ENCODE assay signal across 12 mouse cellular contexts in the genomic region with DNA sequence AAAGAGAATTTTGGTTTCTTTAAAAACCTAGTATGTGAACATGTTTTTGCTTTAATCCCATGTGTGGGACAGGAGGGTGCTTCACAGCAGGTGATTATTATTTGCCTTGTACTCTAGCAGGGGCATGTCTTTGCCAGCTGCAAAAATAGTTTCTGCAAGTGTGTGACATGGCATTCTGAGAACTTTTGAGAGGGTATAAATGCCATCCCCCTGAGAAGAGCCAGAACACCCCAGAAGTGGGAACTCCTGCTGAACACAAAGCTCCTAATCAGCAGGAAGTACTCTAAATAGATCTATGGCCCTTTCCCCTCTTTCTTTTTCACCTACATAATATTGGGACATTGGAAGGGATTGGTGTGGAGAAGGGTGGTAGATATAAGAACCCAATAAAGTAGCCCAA.
"Had no signal": no experiment of that assay in that cellular context is flagged by ENCODE, and none has a peak within 500 bp of the region (broad histone marks: within the 10 kb centered on the region; RNA-seq: fewer than 3 reads in every experiment).

No protein-coding gene starts in this region.

- H3K9me3 ChIP-seq: limb, embryonic 12.5 days; liver, embryonic 13.5 days; midbrain, embryonic 12.5 days had no signal

- H3K9ac ChIP-seq: limb, embryonic 12.5 days; liver, embryonic 13.5 days; midbrain, embryonic 12.5 days; neural tube, embryonic 13.5 days had no signal

- ATAC-seq: midbrain, embryonic 16.5 days had no signal

- H3K4me3 ChIP-seq: limb, embryonic 12.5 days; liver, embryonic 13.5 days; midbrain, embryonic 12.5 days; neural tube, embryonic 13.5 days had no signal

- H3K4me2 ChIP-seq: limb, embryonic 12.5 days; liver, embryonic 13.5 days; midbrain, embryonic 12.5 days; neural tube, embryonic 13.5 days had no signal

- H3K36me3 ChIP-seq: limb, embryonic 12.5 days; liver, embryonic 13.5 days; midbrain, embryonic 12.5 days had no signal

- H3K27ac ChIP-seq: limb, embryonic 12.5 days; liver, embryonic 13.5 days; midbrain, embryonic 12.5 days; neural tube, embryonic 13.5 days had no signal

- DNase-seq: kidney, postnatal 14 days; liver; liver, embryonic 13.5 days; retina, postnatal 1 day; right cerebral cortex, postnatal 4 days; spleen, adult 18-20 months; thymus, adult 18-20 months; thymus, postnatal 14 days had no signal

- H3K27me3 ChIP-seq: limb, embryonic 12.5 days; liver, embryonic 13.5 days; midbrain, embryonic 12.5 days; neural tube, embryonic 13.5 days had no signal

- H3K4me1 ChIP-seq: limb, embryonic 12.5 days; liver, embryonic 13.5 days; midbrain, embryonic 12.5 days; neural tube, embryonic 13.5 days had no signal
